Mouse (Mus musculus) megakaryocyte, embryonic 14.5 days (primary cell): ENCODE data around the gene Coro2a.

Experiments used
- FLI1 ChIP-seq: IDR thresholded peaks from 2 replicates; pipeline ENCODE4 v1.6.1; 2012; ENCODE audit warnings: low read length, inconsistent platforms, mixed read lengths
- GATA1 ChIP-seq: IDR thresholded peaks from 3 replicates; pipeline ENCODE4 v1.6.1; 2012; ENCODE audit warnings: mixed read lengths, low read length, inconsistent platforms, borderline replicate concordance

- TF ChIP-seq GATA1 = no peak
- no peak for TF ChIP-seq FLI1
Measured at GRCm38 (mm10) chr4:46585041-46585810, 16.8 kb downstream of the Coro2a start.
